Mouse (Mus musculus) limb, embryonic 12.5 days (tissue): ENCODE measurements around the gene Chit1. TPM values are rescaled to one million over a fixed set of nuclear protein-coding genes. Genes with fewer than 3 reads are reported as not detected.

Source experiments
- ATAC-seq: fragments of 200-750 bp; cut with Nextera tagmentation; 2 replicates; pipeline ENCODE4 v1.8.0; 2017; ENCODE audit warnings: low read depth, moderate TSS enrichment; ENCODE audit not compliant: insufficient number of reproducible peaks, insufficient read depth, low FRiP score, low TSS enrichment
- H3K27ac ChIP-seq: fragments of 300-500 bp; sonication (generic); 2 replicates; pipeline ENCODE4 v1.5.1; 2016; ENCODE audit warnings: mild to moderate bottlenecking, moderate library complexity
- H3K27me3 ChIP-seq: fragments of 300-500 bp; sonication (generic); 2 replicates; pipeline ENCODE4 v1.6.1; 2016; ENCODE audit warnings: mild to moderate bottlenecking, moderate library complexity
- H3K36me3 ChIP-seq: fragments of 300-500 bp; sonication (generic); 2 replicates; pipeline ENCODE4 v1.6.1; 2016; ENCODE audit warnings: mild to moderate bottlenecking, moderate library complexity
- H3K4me1 ChIP-seq: fragments of 300-500 bp; sonication (generic); replicated peaks from 2 replicates; pipeline ENCODE4 v1.6.1; 2016
- H3K4me2 ChIP-seq: fragments of 300-500 bp; sonication (generic); 2 replicates; pipeline ENCODE4 v1.6.1; 2016; ENCODE audit warnings: mild to moderate bottlenecking, moderate library complexity
- H3K4me3 ChIP-seq: fragments of 300-500 bp; sonication (generic); replicated peaks from 2 replicates; pipeline ENCODE4 v1.5.1; 2016; ENCODE audit warnings: mild to moderate bottlenecking
- H3K9ac ChIP-seq: fragments of 300-500 bp; sonication (generic); replicated peaks from 2 replicates; pipeline ENCODE4 v1.6.1; 2016; ENCODE audit warnings: mild to moderate bottlenecking, moderate library complexity
- H3K9me3 ChIP-seq: fragments of 300-500 bp; sonication (generic); 2 replicates; pipeline ENCODE4 v1.6.1; 2016; ENCODE audit warnings: mild to moderate bottlenecking, moderate library complexity
- WGBS: fragments of 180-500 bp; shearing (Covaris S2); methylation state at CpG from one replicate; pipeline ENCODE4 v1.1.7; 2016; 5-methylcytosine and 5-hydroxymethylcytosine counted together
- polyA plus RNA-seq: library from polyadenylated mRNA; unstranded; fragments of >200 nt; fragmentation: Nextera tagmentation; extraction: Ambion mirVana; gene quantifications from 2 replicates; pipeline ENCODE4 v1.2.1, GENCODE M21; 2016

The Chit1 gene
- polyA plus RNA-seq, 1 experiment from 2014 or later = not detected

- no peak for ATAC-seq
- 68% methylated on average over 14 of the region's 14 CpGs for WGBS
- H3K9ac ChIP-seq = no peak overlapping the region
Observed at GRCm38 (mm10) chr1:134167416-134168305, 56.6 kb downstream of the Chit1 start.

DNA sequence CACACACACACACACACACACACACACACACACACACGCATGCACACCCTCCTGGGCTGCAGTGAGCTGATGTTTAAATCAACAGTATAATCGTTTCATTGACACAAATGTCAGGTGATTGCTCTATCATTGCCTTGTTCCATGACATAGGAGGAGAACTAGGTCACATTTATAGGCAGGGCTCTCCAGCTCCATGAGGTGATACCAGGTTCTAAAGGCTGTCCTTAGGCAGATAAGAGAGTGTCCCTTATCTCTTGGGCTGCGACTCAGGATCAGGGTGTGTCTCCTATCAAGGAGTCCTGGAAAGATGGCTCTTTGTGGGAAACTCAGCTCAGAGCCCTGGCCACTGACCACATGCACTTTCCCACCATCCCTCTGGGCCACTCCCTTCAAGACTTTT is 57.5 kb downstream of the Chit1 start:
- no peak overlapping the region for H3K9ac ChIP-seq
- no peak overlapping the region for H3K4me3 ChIP-seq
- no peaks in the 10 kb centered on the region for H3K36me3 ChIP-seq
- no peak overlapping the region for H3K27ac ChIP-seq
- H3K4me2 ChIP-seq = no peak overlapping the region
- no peak for ATAC-seq
- H3K4me1 ChIP-seq = no peaks in the 10 kb centered on the region
- no peaks in the 10 kb centered on the region for H3K9me3 ChIP-seq
- no peaks in the 10 kb centered on the region for H3K27me3 ChIP-seq
- WGBS = 90% methylated on average over 3 of the region's 3 CpGs

More at GRCm38 (mm10) chr1:134167416-134168305, 56.6 kb downstream of the Chit1 start:
- H3K4me1 ChIP-seq = no peaks in the 10 kb centered on the region
- no peaks in the 10 kb centered on the region for H3K27me3 ChIP-seq
- H3K36me3 ChIP-seq = no peaks in the 10 kb centered on the region
- no peak overlapping the region for H3K4me3 ChIP-seq
- no peaks in the 10 kb centered on the region for H3K9me3 ChIP-seq
- H3K4me2 ChIP-seq = no peak overlapping the region
- H3K27ac ChIP-seq = no peak overlapping the region

DNA sequence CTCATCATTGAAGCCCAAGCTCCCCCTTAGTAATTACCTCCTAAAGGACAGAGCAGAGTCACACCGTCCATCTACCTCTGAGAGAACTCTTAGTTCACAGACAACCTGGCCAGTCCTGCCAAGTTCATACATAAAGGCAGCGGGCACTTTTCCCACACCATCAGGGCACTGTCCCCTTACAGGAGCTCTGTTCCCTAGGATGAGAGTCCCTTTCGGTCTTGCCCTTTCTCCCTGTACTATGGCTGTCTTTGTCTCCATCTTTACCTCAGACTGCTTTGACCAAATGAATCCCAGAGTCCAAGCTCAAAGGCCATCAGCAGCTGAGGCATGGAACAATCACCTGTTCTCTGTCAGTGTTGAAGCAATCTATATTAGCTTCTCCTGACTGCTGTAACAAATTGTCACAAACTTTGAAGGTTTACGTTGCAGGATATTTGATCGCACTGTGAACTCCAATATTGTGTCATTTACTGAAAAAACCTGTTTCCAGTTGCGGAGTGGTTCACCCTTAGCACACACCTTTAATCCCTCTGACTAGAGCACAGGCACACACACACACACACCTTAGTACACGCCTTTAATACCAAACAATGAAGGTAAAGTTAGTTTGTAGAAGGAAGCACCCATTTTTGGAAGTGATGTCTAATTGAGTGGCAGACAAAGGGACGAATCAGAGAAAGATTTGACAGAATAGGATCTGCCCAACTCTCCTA is 58.1 kb downstream of the Chit1 start:
- no peaks in the 10 kb centered on the region for H3K9me3 ChIP-seq
- no peak overlapping the region for H3K27ac ChIP-seq
- H3K36me3 ChIP-seq = no peaks in the 10 kb centered on the region
- H3K9ac ChIP-seq = no peak overlapping the region
- 88% methylated on average over 8 of the region's 8 CpGs for WGBS
- ATAC-seq = no peak
- H3K27me3 ChIP-seq = no peaks in the 10 kb centered on the region
- no peak overlapping the region for H3K4me3 ChIP-seq
- H3K4me1 ChIP-seq = no peaks in the 10 kb centered on the region
- H3K4me2 ChIP-seq = no peak overlapping the region

GRCm38 (mm10) chr1:134173081-134173480 is 62.0 kb downstream of the Chit1 start:
- H3K9me3 ChIP-seq = no peaks in the 10 kb centered on the region
- no peak overlapping the region for H3K4me2 ChIP-seq
- no peak overlapping the region for H3K27ac ChIP-seq
- no peaks in the 10 kb centered on the region for H3K4me1 ChIP-seq
- H3K36me3 ChIP-seq = no peaks in the 10 kb centered on the region
- 73% methylated on average over 7 of the region's 7 CpGs for WGBS
- no peak overlapping the region for H3K9ac ChIP-seq
- ATAC-seq = no peak
- H3K4me3 ChIP-seq = no peak overlapping the region
- H3K27me3 ChIP-seq = no peaks in the 10 kb centered on the region

DNA sequence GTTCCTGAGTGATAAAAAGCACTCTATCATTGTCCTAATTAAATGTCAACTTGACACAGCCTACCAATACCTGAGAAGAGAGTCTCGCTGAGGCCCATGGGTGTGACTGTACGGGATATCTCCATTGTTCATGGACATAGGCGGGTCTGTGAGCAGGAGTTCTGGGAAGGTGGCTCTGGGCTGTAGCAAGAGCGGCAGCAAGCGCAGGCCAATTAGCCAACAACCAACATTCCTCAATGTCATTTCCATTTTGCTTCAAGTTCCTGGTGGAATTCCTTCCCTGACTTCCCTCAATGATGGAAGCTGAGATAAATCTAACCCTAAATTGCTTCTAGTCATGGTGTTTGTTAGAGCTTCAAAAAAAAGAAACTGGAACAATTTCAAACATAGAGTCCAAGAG is 66.9 kb downstream of the Chit1 start:
- Histone ChIP-seq H3K27ac (no peak overlapping the region), H3K36me3 (no peaks in the 10 kb centered on the region), H3K27me3 (no peaks in the 10 kb centered on the region), H3K4me1 (peaks cover 13% of the 10 kb centered on the region), H3K4me3 (no peak overlapping the region), H3K9me3 (no peaks in the 10 kb centered on the region), H3K4me2 (no peak overlapping the region), H3K9ac (no peak overlapping the region)
- ATAC-seq = no peak
- 91% methylated on average over 5 of the region's 5 CpGs for WGBS

GRCm38 (mm10) chr1:134182025-134182424 is 71.0 kb downstream of the Chit1 start, which contains the start of gene Chil1:
Gene Chil1 (plus strand): TSS chr1:134182176.
- Histone ChIP-seq H3K4me2 (no peak within 1 kb of the TSS), H3K27ac (peak within 1 kb of the TSS; percentile 46), H3K9ac (peak within 1 kb of the TSS; percentile 8; the same call in 1 of the 2 replicates), H3K4me1 (peaks cover 13% of the 10 kb centered on the region), H3K27me3 (no peaks in the 10 kb centered on the region), H3K9me3 (no peaks in the 10 kb centered on the region), H3K4me3 (no peak within 1 kb of the TSS), H3K36me3 (no peaks in the 10 kb centered on the region)
- 54% methylated on average over 4 of the region's 4 CpGs for WGBS
- no peak for ATAC-seq

GRCm38 (mm10) chr1:134184089-134184488 is 73.0 kb downstream of the Chit1 start:
- Histone ChIP-seq H3K4me3 (no peak overlapping the region), H3K9me3 (no peaks in the 10 kb centered on the region), H3K27ac (no peak overlapping the region), H3K4me2 (no peak overlapping the region), H3K9ac (no peak overlapping the region), H3K4me1 (peaks cover 14% of the 10 kb centered on the region), H3K36me3 (no peaks in the 10 kb centered on the region), H3K27me3 (peaks cover 12% of the 10 kb centered on the region)
- ATAC-seq = no peak
- WGBS = 95% methylated on average over 4 of the region's 4 CpGs

DNA sequence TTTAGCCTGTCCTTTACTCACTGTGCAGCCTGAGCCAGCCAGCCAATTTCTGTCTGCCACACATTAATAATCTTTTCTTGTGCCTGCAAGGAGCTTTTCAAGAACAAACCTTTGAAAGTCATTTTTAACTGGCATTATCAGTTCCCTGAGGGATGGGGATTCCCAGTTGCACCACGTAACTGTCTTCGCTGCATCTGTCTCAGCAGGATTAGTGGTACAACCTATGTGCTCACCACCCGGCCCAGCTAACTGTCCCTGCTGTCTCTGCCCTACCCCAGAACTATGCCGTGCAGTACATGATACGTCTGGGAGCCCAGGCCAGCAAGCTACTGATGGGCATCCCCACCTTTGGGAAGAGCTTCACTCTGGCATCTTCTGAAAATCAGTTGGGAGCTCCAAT is 77.2 kb downstream of the Chit1 start:
- Histone ChIP-seq H3K9ac (no peak overlapping the region), H3K9me3 (no peaks in the 10 kb centered on the region), H3K4me3 (no peak overlapping the region), H3K27ac (no peak overlapping the region), H3K36me3 (no peaks in the 10 kb centered on the region), H3K4me1 (peaks cover 10% of the 10 kb centered on the region), H3K4me2 (no peak overlapping the region), H3K27me3 (peaks cover 16% of the 10 kb centered on the region)
- no peak for ATAC-seq
- 81% methylated on average over 5 of the region's 5 CpGs for WGBS

DNA sequence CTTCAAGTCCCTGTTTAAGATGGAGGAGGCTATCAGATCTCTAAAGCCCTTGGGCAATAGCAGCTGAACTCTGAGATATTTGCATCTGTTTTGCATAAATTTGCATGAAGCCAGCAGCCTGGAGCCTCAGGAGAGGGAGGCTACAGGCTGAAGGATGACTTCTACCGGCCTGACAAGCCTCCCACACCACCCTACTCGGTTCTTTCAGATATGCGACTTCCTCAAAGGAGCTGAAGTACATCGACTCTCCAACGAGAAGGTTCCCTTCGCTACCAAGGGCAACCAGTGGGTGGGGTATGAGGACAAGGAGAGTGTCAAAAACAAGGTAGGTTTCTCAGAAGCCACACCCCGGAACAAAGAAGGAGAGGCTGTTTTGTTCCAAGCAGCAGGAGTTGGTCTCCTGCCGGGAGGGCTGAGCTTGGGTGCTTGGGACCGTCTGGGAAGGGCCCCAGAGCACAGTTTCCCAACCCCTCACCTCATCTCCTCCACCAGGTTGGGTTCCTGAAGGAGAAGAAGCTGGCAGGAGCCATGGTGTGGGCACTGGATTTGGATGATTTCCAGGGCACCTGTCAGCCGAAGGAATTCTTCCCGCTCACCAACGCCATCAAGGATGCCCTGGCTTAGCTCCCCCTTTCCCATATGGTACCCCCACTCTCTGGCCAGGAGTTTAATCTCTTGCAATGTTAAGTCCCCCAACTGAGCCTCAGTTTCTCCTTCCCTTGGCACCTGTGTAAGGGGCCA is 78.1 kb downstream of the Chit1 start:
- Histone ChIP-seq H3K9me3 (no peaks in the 10 kb centered on the region), H3K4me3 (no peak overlapping the region), H3K27ac (no peak overlapping the region), H3K36me3 (no peaks in the 10 kb centered on the region), H3K4me1 (peaks cover 19% of the 10 kb centered on the region), H3K4me2 (no peak overlapping the region), H3K9ac (no peak overlapping the region), H3K27me3 (peaks cover 16% of the 10 kb centered on the region)
- whole genome bisulfite sequencing = 26% methylated on average over 12 of the region's 12 CpGs
- ATAC-seq = no peak

- Histone ChIP-seq H3K4me3 (no peak overlapping the region), H3K36me3 (no peaks in the 10 kb centered on the region), H3K9me3 (no peaks in the 10 kb centered on the region), H3K9ac (no peak overlapping the region), H3K27me3 (peaks cover 16% of the 10 kb centered on the region), H3K27ac (no peak overlapping the region), H3K4me2 (no peak overlapping the region), H3K4me1 (peaks cover 39% of the 10 kb centered on the region)
- WGBS = 88% methylated on average over 5 of the region's 5 CpGs
- ATAC-seq = no peak
Observed at GRCm38 (mm10) chr1:134191192-134191591, 80.2 kb downstream of the Chit1 start.

DNA sequence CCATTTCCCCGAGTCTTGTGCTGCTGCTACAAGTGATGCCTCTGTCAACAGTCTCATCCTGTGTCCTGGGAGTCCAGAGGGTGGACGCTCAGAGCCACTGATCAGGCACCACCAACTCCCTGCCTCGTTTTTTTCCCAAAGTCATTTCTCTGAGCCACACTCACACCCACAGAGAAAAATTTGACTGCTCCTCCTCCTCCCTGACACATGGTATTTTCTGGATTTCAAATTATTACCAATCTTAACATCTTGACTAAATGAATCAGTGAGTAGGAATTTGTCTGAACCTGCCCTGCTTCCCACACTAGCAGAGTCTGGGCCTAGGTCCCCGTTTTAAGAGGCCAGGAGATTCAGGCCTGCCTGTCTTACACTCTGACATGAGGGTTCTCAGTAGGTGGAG is 81.0 kb downstream of the Chit1 start:
- no peaks in the 10 kb centered on the region for H3K9me3 ChIP-seq
- peaks cover 16% of the 10 kb centered on the region for H3K27me3 ChIP-seq
- H3K4me1 ChIP-seq = peaks cover 47% of the 10 kb centered on the region
- H3K27ac ChIP-seq = no peak overlapping the region
- 49% methylated on average over 4 of the region's 4 CpGs for WGBS
- H3K4me2 ChIP-seq = no peak overlapping the region
- H3K4me3 ChIP-seq = no peak overlapping the region
- ATAC-seq = no peak
- H3K9ac ChIP-seq = no peak overlapping the region
- no peaks in the 10 kb centered on the region for H3K36me3 ChIP-seq
